ENCODE assay signal across 19 mouse cellular contexts in genomic region chr8:85506620-85507019, GRCm38 (mm10). TPM values are rescaled to one million over a fixed set of nuclear protein-coding genes. Genes with fewer than 3 reads are reported as not detected.
A peak's percentile ranks its signal among the peaks of the same experiment; 100 is the strongest.
DNase-seq lines count a peak whose midpoint lies in the region; ATAC-seq and TF ChIP-seq lines count a peak whose summit lies in the region.
"Had no signal": no experiment of that assay in that cellular context is flagged by ENCODE, and none has a peak within 500 bp of the region (broad histone marks: within the 10 kb centered on the region; RNA-seq: fewer than 3 reads in every experiment).

No protein-coding gene starts in this region.

- ATAC-seq in intestine, embryonic 15.5 days: peak; percentile 43; the same call in 1 of the 2 replicates
- ATAC-seq in intestine, postnatal 0 days: no peak
- peak; percentile 53; the same call in 1 of the 2 replicates for ATAC-seq in intestine, embryonic 16.5 days
- ATAC-seq in liver, embryonic 11.5 days (replicated peaks; ENCODE audit: low FRiP score): peak; percentile 69
- ATAC-seq in liver, embryonic 15.5 days (ENCODE audit: insufficient read depth): peak; percentile 65; the same call in 1 of the 2 replicates
- ATAC-seq: forebrain, embryonic 16.5 days had no signal

- peaks cover 3% of the 10 kb centered on the region; the same call in 1 of the 2 replicates for H3K4me1 ChIP-seq in intestine, embryonic 15.5 days (replicated peaks)
- no peaks in the 10 kb centered on the region for H3K4me1 ChIP-seq in intestine, postnatal 0 days (replicated peaks; ENCODE audit: control insufficient read depth, insufficient read depth, low read length)
- no peaks in the 10 kb centered on the region for H3K4me1 ChIP-seq in intestine, embryonic 16.5 days (ENCODE audit: control insufficient read depth, insufficient read depth, low read length)
- no peaks in the 10 kb centered on the region for H3K4me1 ChIP-seq in liver, embryonic 11.5 days (replicated peaks; ENCODE audit: control insufficient read depth, insufficient read depth, low read length)
- H3K4me1 ChIP-seq in liver, embryonic 15.5 days (replicated peaks): peaks cover 9% of the 10 kb centered on the region; the same call in 1 of the 2 replicates
- H3K4me1 ChIP-seq in limb, embryonic 10.5 days: peaks cover 6% of the 10 kb centered on the region; the same call in 1 of the 2 replicates
- H3K4me1 ChIP-seq: embryonic facial prominence, embryonic 13.5 days; forebrain, embryonic 12.5 days had no signal

- H3K4me3 ChIP-seq in intestine, embryonic 15.5 days (replicated peaks): no peak overlapping the region
- no peak overlapping the region for H3K4me3 ChIP-seq in intestine, postnatal 0 days (ENCODE audit: low read depth, low read length)
- H3K4me3 ChIP-seq in intestine, embryonic 16.5 days (ENCODE audit: low read length): no peak overlapping the region
- no peak overlapping the region for H3K4me3 ChIP-seq in liver, embryonic 11.5 days (ENCODE audit: low read depth, low read length)
- H3K4me3 ChIP-seq in liver, embryonic 15.5 days (replicated peaks): no peak overlapping the region
- no peak overlapping the region for H3K4me3 ChIP-seq in limb, embryonic 10.5 days
- H3K4me3 ChIP-seq: embryonic facial prominence, embryonic 13.5 days; forebrain, embryonic 12.5 days had no signal

- TF ChIP-seq CTCF in intestine, postnatal 0 days (IDR thresholded peaks at IDR 0.05; ENCODE audit: low read depth): no peak

- WGBS in intestine, embryonic 15.5 days: 72% methylated on average over 4 of the region's 4 CpGs
- WGBS in intestine, postnatal 0 days: 64% methylated on average over 4 of the region's 4 CpGs
- WGBS in intestine, embryonic 16.5 days: 77% methylated on average over 4 of the region's 4 CpGs
- 67% methylated on average over 4 of the region's 4 CpGs for WGBS in liver, embryonic 11.5 days
- WGBS in liver, embryonic 15.5 days (ENCODE audit: insufficient replicate concordance): 46% methylated on average over 4 of the region's 4 CpGs
- 80% methylated on average over 4 of the region's 4 CpGs for WGBS in limb, embryonic 10.5 days

- H3K27ac ChIP-seq in intestine, embryonic 15.5 days: no peak overlapping the region
- H3K27ac ChIP-seq in intestine, postnatal 0 days (ENCODE audit: low read depth, low read length): no peak overlapping the region
- H3K27ac ChIP-seq in intestine, embryonic 16.5 days (ENCODE audit: low read length): no peak overlapping the region
- H3K27ac ChIP-seq in liver, embryonic 11.5 days (ENCODE audit: low read depth, low read length): peak overlapping the region; percentile 43; the same call in 1 of the 2 replicates
- H3K27ac ChIP-seq in liver, embryonic 15.5 days (replicated peaks): no peak overlapping the region; the same call in 1 of the 2 replicates
- H3K27ac ChIP-seq in limb, embryonic 10.5 days: no peak overlapping the region
- H3K27ac ChIP-seq: embryonic facial prominence, embryonic 13.5 days; forebrain, embryonic 12.5 days had no signal

- no peak overlapping the region for H3K4me2 ChIP-seq in intestine, embryonic 15.5 days (replicated peaks)
- H3K4me2 ChIP-seq in intestine, postnatal 0 days (replicated peaks; ENCODE audit: low read depth): no peak overlapping the region
- H3K4me2 ChIP-seq in intestine, embryonic 16.5 days (ENCODE audit: low read depth, low read length): no peak overlapping the region
- no peak overlapping the region for H3K4me2 ChIP-seq in liver, embryonic 11.5 days
- H3K4me2 ChIP-seq in liver, embryonic 15.5 days: 0 out of 2 replicates have a peak overlapping the region, but pooled peaks have one; percentile 1
- H3K4me2 ChIP-seq: embryonic facial prominence, embryonic 13.5 days; forebrain, embryonic 12.5 days had no signal

- H3K27me3 ChIP-seq in intestine, embryonic 15.5 days (replicated peaks): no peaks in the 10 kb centered on the region
- no peaks in the 10 kb centered on the region for H3K27me3 ChIP-seq in intestine, postnatal 0 days (replicated peaks; ENCODE audit: control insufficient read depth, insufficient read depth, low read length)
- no peaks in the 10 kb centered on the region for H3K27me3 ChIP-seq in intestine, embryonic 16.5 days (replicated peaks; ENCODE audit: control insufficient read depth, insufficient read depth, low read length)
- H3K27me3 ChIP-seq in liver, embryonic 11.5 days (replicated peaks; ENCODE audit: control insufficient read depth, insufficient read depth, low read length): no peaks in the 10 kb centered on the region
- H3K27me3 ChIP-seq in liver, embryonic 15.5 days: no peaks in the 10 kb centered on the region
- H3K27me3 ChIP-seq in limb, embryonic 10.5 days (ENCODE audit: low read depth, poor library complexity, severe bottlenecking): no peaks in the 10 kb centered on the region
- H3K27me3 ChIP-seq: embryonic facial prominence, embryonic 13.5 days; forebrain, embryonic 12.5 days had no signal

- no peak overlapping the region for H3K9ac ChIP-seq in intestine, embryonic 15.5 days
- no peak overlapping the region for H3K9ac ChIP-seq in intestine, postnatal 0 days (ENCODE audit: low read depth, low read length)
- H3K9ac ChIP-seq in intestine, embryonic 16.5 days (ENCODE audit: low read depth, low read length): no peak overlapping the region
- H3K9ac ChIP-seq in liver, embryonic 11.5 days (ENCODE audit: low read depth, low read length): no peak overlapping the region
- H3K9ac ChIP-seq in liver, embryonic 15.5 days: no peak overlapping the region
- H3K9ac ChIP-seq: embryonic facial prominence, embryonic 13.5 days; forebrain, embryonic 12.5 days had no signal

- DNase-seq in liver, embryonic 11.5 days (ENCODE audit: low spot score): no peak
- no peak for DNase-seq in left cerebral cortex, adult 8-10 months (ENCODE audit: low spot score in 2 of 2)
- no peak for DNase-seq in limb, embryonic 10.5 days (ENCODE audit: low spot score)
- no peak for DNase-seq in spleen, postnatal 36 days (ENCODE audit: low spot score in 2 of 2)
- DNase-seq: adrenal gland, adult 2 months; adrenal gland, postnatal 25 days; cerebellum, adult 18-20 months; cerebellum, adult 9-11 months; cerebellum, postnatal 36 days; gastrocnemius, postnatal 25 days; heart, postnatal 10 days; heart, postnatal 4 days had no signal

- no peaks in the 10 kb centered on the region for H3K36me3 ChIP-seq in intestine, embryonic 15.5 days
- peaks cover 18% of the 10 kb centered on the region; the same call in 1 of the 2 replicates for H3K36me3 ChIP-seq in intestine, postnatal 0 days (ENCODE audit: control insufficient read depth, insufficient read depth)
- H3K36me3 ChIP-seq in intestine, embryonic 16.5 days (ENCODE audit: control insufficient read depth, insufficient read depth, low read length): no peaks in the 10 kb centered on the region
- peaks cover 4% of the 10 kb centered on the region; the same call in 1 of the 2 replicates for H3K36me3 ChIP-seq in liver, embryonic 11.5 days (ENCODE audit: control insufficient read depth, insufficient read depth, low read length)
- H3K36me3 ChIP-seq in liver, embryonic 15.5 days (replicated peaks): peaks cover 5% of the 10 kb centered on the region
- H3K36me3 ChIP-seq in limb, embryonic 10.5 days: peaks cover 95% of the 10 kb centered on the region

- no peaks in the 10 kb centered on the region for H3K9me3 ChIP-seq in intestine, embryonic 15.5 days
- H3K9me3 ChIP-seq in intestine, postnatal 0 days (ENCODE audit: control insufficient read depth): no peaks in the 10 kb centered on the region
- H3K9me3 ChIP-seq in intestine, embryonic 16.5 days (ENCODE audit: control insufficient read depth, low read length): no peaks in the 10 kb centered on the region
- no peaks in the 10 kb centered on the region for H3K9me3 ChIP-seq in liver, embryonic 11.5 days (ENCODE audit: control insufficient read depth, low read length)
- no peaks in the 10 kb centered on the region for H3K9me3 ChIP-seq in liver, embryonic 15.5 days (replicated peaks)
- H3K9me3 ChIP-seq in limb, embryonic 10.5 days (replicated peaks): no peaks in the 10 kb centered on the region
- H3K9me3 ChIP-seq: embryonic facial prominence, embryonic 13.5 days; forebrain, embryonic 12.5 days had no signal

RNA-seq across cellular contexts. Expression of gene Gpt2, which starts 14.2 kb away (rescaled TPM):
- 15.3 and 17.0 TPM in 2 replicates for polyA plus RNA-seq in intestine, embryonic 15.5 days (2015; fragmentation: Nextera tagmentation; extraction: Ambion mirVana)
- 3.5 and 3.6 TPM in 2 replicates for polyA plus RNA-seq in intestine, postnatal 0 days (2015; fragmentation: Nextera tagmentation; extraction: Ambion mirVana)
- polyA plus RNA-seq in intestine, embryonic 16.5 days (2015; fragmentation: Nextera tagmentation; extraction: Ambion mirVana): 12.0 and 12.4 TPM in 2 replicates
- 25.7 and 27.0 TPM in 2 replicates for polyA plus RNA-seq in liver, embryonic 11.5 days (2014; fragmentation: Nextera tagmentation; extraction: Ambion mirVana)
- 17.7 and 22.1 TPM in 2 replicates for polyA plus RNA-seq in liver, embryonic 15.5 days (2015; fragmentation: Nextera tagmentation; extraction: Ambion mirVana)
- 10 to 100 TPM; 43.6 to 52.6 (median 49.1) TPM for total RNA-seq in left cerebral cortex, adult 8-10 months (2022)
- 63.7 and 65.8 TPM in 2 replicates for polyA plus RNA-seq in limb, embryonic 10.5 days (2016; fragmentation: Nextera tagmentation; extraction: Ambion mirVana)

RNA-seq across cellular contexts. Expression of gene Dnaja2, which starts 48.5 kb away (rescaled TPM):
- polyA plus RNA-seq in intestine, embryonic 15.5 days (2015; fragmentation: Nextera tagmentation; extraction: Ambion mirVana): 144 and 158 TPM in 2 replicates
- 101 and 104 TPM in 2 replicates for polyA plus RNA-seq in intestine, postnatal 0 days (2015; fragmentation: Nextera tagmentation; extraction: Ambion mirVana)
- polyA plus RNA-seq in intestine, embryonic 16.5 days (2015; fragmentation: Nextera tagmentation; extraction: Ambion mirVana): 136 and 149 TPM in 2 replicates
- polyA plus RNA-seq in liver, embryonic 11.5 days (2014; fragmentation: Nextera tagmentation; extraction: Ambion mirVana): 163 and 175 TPM in 2 replicates
- polyA plus RNA-seq in liver, embryonic 15.5 days (2015; fragmentation: Nextera tagmentation; extraction: Ambion mirVana): 62.3 and 67.5 TPM in 2 replicates
- total RNA-seq in left cerebral cortex, adult 8-10 months (2022): 100 to 1,000 TPM; 173 to 194 (median 190) TPM
- polyA plus RNA-seq in limb, embryonic 10.5 days (2016; fragmentation: Nextera tagmentation; extraction: Ambion mirVana): 193 and 220 TPM in 2 replicates
